Mouse (Mus musculus): ENCODE results near the gene Hoxb13.

The Hoxb13 gene

DNA sequence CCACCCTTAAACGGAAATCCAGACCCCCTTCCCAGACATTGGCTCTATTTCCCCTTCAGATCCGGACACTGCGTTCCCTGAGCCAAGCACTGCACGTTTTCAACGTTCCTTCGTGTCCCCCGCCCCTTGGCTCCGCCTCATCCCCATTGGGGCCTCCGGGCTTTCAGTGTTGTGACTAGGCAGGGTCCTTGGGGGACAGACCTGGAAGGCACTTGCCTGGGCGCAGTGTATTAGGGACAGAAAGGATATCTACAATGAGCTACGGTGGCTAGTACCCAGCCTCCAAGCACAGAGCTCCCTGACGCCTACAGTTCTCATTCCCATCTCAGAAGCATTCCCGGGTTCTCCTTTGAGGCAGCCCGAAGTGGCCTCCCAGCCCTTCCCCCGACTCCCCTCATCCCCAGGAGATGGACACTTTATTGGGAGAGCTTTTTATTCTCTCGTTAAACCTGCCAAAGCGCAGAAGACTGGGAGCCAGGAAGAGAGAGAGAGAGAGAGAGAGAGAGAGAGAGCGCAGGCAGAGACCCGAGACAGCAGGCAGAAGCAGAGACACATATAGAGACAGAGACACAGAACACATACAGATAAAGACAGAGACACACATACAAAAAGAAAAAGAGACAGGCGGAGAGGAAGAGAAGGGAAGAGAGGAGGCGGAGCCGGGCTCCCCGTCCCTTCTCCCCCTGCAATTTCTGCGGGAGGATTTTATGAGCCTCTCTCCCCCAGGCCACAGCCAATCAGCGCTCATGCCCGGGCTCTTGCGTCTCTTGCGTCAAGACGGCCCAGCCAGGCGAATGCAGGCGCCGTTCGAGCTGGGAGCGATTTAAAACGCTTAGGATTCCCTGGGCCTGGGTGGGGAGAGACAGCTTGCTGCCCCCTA, at the start of gene Hoxb13:
Gene Hoxb13 (plus strand): TSS at position 796 of the 880 bp plus-strand sequence.
- 2% methylated on average over 34 of the region's 35 CpGs for WGBS

DNA sequence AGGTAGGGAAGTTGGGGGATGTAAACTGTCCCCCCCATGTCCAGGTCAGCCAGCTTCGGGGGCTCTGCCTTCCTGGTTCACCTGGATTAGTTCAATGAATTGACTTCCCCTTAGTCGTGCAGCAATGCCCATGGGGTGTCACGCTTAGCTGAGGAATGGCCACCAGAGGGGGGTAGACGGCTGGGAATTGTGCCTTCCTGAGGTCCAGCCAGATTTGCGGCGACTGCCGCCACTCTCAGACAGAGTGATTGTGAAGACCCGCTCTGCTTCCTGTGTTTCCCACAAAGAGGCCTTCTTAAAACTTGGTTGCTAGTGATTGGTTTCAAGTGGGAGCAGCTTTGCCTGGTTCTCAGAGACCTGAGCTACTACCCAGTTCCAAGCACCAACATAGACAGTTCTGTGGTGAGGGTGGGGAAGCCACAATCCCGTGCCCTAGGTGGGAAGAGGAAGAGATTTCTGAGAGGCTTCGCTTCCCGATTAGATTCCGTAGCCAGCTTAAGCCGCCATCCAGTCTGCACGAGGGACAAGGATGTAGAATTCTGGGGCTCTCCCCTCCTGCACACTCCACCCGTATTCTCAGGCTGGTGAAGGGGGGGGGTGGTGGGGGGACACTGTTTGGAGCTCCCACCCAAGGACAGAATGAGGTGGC, 48.4 kb upstream of the Hoxb13 start:
- 2% methylated on average over 15 of the region's 15 CpGs for WGBS

- 78% methylated on average over 6 of the region's 6 CpGs for WGBS
Observed at GRCm38 (mm10) chr11:96147471-96147870, 46.6 kb upstream of the Hoxb13 start.

GRCm38 (mm10) chr11:96164769-96165168, 29.3 kb upstream of the Hoxb13 start:
- 71% methylated on average over 12 of the region's 12 CpGs for WGBS

GRCm38 (mm10) chr11:96168125-96168524, 26.0 kb upstream of the Hoxb13 start:
- WGBS = 36% methylated on average over 9 of the region's 9 CpGs

- WGBS = 10% methylated on average over 7 of the region's 7 CpGs
Observed at GRCm38 (mm10) chr11:96169016-96169415, 25.1 kb upstream of the Hoxb13 start.

- 4% methylated on average over 20 of the region's 20 CpGs for whole genome bisulfite sequencing
Observed at GRCm38 (mm10) chr11:96170711-96171379, 23.3 kb upstream of the Hoxb13 start.

DNA sequence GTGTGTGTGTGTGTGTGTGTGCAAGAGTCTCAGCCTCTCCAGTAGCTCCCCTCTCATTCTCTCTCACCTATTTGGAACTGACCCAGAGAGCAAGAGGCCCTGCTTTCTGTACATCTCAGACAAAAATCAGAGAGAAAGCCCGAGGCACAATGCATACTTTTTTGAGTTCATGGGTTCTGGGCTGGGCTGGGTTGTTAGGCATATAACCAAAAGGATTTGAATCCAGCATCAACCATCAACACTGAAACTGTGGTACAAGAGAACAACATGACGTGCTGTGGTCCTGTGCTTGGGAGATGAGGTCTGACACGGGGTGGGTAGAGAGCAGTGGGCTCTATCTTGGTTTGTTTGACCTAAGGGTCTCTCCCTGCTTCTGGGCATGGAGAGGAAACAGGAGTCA, 22.5 kb upstream of the Hoxb13 start:
- WGBS = 9% methylated on average over 3 of the region's 3 CpGs

- 2% methylated on average over 25 of the region's 25 CpGs for WGBS
Observed at GRCm38 (mm10) chr11:96172511-96173287, 21.4 kb upstream of the Hoxb13 start.

- WGBS = 2% methylated on average over 16 of the region's 16 CpGs
Observed at GRCm38 (mm10) chr11:96173288-96173840, 20.8 kb upstream of the Hoxb13 start.

- WGBS = 3% methylated on average over 6 of the region's 6 CpGs
Observed at GRCm38 (mm10) chr11:96174881-96175280, 19.2 kb upstream of the Hoxb13 start.

DNA sequence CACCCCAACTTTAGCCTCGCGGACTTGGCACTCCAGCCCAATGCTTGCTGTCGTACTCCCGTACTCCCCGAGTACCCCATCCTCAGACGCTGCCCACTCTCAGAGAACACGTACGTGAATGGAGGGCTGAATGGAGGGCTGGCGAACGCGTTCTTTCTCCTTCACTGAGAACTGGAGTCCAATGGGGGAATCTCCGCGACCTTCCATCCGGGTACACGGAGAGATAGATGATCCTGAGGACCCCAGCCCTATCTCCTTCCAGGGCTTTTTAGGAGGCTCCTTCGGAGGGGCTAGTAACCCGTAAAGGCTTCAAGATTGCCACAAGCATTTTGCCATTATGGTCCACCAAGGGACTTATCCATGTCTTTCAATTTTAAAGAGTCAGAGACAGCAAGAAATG, 18.6 kb upstream of the Hoxb13 start:
- WGBS = 3% methylated on average over 17 of the region's 17 CpGs

GRCm38 (mm10) chr11:96175951-96176530, 18.1 kb upstream of the Hoxb13 start:
- 5% methylated on average over 9 of the region's 9 CpGs for WGBS

DNA sequence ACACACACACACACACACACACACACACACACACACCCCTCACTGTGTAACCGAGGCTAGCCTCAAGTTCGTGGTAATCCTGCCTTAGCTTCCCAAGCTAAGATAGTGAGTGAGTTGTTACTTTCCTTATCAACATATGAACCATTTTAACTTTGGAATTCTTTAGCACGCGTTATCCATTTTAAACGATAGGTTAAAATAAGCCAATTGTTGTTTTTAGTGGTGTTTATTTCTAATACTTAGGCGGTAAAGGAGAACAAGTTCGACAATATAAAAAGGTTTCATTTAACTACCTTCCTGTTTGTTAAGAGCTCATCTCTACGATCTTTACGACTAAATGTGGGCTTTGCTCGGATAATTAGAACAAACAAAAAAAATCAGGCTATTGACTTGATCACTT, 17.3 kb upstream of the Hoxb13 start:
- 4% methylated on average over 10 of the region's 10 CpGs for WGBS

- WGBS = 2% methylated on average over 27 of the region's 27 CpGs
Observed at GRCm38 (mm10) chr11:96177546-96178174, 16.5 kb upstream of the Hoxb13 start.

DNA sequence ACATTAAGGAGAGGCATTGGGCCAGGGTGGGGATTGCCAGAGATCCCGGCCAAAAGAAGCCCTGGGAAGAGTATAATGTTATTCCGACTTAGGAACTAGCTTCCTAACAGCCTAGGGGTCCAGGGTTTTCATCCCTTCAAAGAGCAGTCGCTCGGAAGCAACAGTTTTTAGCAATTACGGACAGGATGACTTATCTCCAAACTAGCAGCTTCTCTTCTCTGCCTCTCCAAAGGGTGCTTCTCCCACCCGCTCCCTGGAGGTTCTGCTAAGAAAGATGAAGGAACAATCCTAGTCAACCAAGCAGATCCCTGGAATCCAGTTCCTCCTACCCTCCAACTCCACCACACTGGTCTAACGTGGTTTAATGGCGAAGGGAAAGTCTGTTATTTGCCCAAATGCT, 15.8 kb upstream of the Hoxb13 start:
- 3% methylated on average over 8 of the region's 8 CpGs for whole genome bisulfite sequencing

DNA sequence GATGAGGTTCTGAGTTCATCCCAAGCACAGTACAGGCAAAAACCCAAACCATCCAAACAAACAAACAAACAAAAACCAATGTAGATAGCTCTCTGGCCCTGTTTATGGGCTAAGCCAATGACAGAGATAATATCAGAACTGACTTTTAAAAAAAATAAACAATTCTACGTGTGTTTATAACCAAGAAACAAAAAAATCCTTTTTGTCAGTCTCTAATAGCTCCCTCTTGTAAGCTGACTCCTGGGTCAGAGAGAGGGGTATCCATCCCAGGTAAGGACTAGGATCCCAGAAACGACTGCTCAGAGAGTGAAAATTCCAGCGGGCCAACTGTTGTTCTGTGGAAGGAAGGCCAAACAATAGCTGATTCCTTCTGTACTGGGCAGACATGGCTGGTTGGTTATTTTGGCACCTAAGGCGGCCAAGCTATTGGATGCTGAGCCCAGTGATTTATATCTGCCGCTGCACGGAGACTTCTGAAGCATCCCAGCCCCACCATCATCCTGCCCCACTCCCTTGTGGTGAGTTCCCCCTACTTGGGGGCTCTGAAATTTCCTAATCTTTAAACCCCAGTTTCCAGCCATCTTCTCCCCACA, 15.1 kb upstream of the Hoxb13 start:
- 2% methylated on average over 6 of the region's 6 CpGs for WGBS

DNA sequence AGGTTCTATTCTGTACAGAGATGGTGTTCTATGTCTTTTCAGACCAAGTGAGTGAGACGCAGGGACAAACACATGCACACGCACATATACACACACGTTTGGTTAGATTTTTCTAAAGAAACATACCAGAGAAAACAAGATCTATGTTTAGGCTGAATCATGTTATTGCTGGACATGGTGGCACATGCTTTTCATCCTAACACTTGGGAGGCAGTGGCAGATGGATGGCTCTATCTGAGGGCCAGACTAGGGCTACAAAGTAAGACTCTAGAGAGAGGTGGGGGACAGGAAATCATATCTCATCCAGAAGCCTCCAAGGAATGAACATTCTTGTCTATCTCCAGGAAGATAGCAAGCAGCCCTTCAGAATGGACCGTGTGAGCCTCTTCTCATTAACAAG, 13.1 kb upstream of the Hoxb13 start:
- WGBS = 22% methylated on average over 4 of the region's 4 CpGs

DNA sequence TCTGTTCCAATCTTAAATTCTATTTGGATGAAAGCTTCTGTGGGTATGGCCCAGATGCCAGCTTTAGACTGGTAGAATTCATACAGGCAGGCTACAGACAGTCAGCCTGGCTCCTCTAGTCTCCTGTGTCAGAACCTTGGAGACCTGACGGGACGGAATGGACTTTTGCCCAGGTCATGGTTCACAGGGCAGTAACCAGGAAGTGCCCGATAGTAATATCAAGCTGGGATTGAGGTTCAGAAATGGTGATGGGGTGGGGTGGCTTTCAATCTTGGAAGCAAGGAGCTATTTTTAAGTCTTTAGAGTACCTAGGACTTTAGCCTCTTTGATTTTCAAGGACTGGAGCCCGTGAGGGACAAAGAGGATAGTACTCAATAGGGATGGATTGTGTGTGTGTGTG, 6.8 kb upstream of the Hoxb13 start:
- WGBS = 18% methylated on average over 4 of the region's 4 CpGs

DNA sequence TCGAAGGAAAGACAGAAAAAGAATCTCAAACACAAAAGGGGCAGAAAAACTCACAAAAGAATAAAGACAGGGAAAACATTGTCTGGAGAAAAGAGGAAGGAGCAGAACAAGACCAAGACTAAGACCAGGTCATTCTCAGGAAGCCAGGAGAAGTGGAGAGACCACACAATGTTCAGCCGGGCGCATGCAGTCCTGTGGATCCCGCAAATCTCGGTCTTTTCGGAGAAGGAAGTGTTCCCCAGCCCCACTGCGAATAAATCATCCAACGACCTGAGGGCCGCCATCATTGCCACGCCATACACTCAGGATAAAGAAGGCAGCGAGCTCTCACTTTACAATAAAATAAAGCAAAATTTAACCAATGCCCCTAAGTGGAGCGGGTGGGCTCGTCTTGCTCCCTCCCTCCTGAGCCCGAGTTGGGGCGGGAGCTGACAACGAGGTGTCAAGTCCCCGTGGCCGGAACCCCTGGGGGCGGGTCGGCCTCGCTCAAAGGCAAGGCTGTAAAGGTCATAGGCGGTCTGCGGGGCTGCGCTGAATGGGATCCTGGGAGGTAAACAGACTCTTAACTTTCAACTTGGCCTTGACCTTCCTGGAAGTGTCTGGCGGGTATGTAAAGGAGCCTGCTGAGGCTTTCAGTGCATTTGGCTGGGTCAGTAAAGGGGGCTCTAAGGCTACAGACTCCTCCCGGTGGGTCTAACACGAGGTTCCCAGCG, 4.2 kb upstream of the Hoxb13 start:
- 2% methylated on average over 28 of the region's 28 CpGs for WGBS
